Mouse (Mus musculus): ENCODE data around the gene Npy4r.

DNA sequence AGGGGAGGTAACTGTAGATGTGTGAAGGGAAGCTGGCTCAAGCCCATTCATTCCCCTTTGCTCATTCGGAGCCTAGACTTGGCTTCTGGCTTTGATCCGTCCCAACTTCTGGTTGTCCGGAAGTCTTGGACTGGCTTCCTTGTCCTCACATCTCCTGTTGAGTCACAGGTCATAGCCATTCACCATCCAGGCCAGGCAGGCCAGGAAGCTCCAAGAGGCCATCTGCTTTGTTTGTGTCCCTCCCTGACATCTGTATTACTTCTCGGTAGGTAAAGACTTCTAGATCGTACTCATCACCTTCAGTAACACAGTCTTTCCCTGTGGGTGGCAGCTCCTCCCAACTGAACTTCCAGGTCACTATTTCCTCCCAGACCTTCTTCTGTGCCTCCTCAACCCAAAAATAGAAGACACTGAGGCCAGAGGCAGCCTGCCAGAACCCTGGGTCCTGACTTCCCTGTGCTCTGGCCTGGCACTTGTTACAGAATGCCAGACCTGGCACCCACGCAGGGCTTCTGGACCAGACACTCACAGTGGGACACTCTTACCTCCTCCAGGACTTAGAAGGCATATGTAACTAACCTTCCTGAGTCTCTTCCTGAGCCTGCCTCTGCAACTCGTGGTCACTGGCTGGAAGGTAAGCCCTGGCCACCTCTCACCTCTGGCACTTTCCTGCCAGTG, 33.1 kb downstream of the Npy4r start:
- TF ChIP-seq CTCF (IDR thresholded peaks at IDR 0.05; ENCODE audit: low read depth), result no peak
- TF ChIP-seq EP300 (IDR thresholded peaks at IDR 0.05; ENCODE audit: low read depth), result no peak
